Mouse (Mus musculus) MEL (cell line): ENCODE results near the gene Gpr146.

ENCODE experiments used
- EP300 ChIP-seq, 2 experiments: IDR thresholded peaks; 2 replicates each; pipeline ENCODE4 v1.6.1; 2011; ENCODE audit warnings: improper control_type of control experiment in 2 of 2, low read length in 2 of 2, low read depth in 1 of 2, mild to moderate bottlenecking in 1 of 2
- GATA1 ChIP-seq: IDR thresholded peaks from 2 replicates; pipeline ENCODE4 v1.6.1; 2011; ENCODE audit warnings: low read depth, low read length, improper control_type of control experiment
- MAFK ChIP-seq: IDR thresholded peaks from 2 replicates; pipeline ENCODE4 v1.6.1; 2011; ENCODE audit warnings: low read depth, mild to moderate bottlenecking, low read length, improper control_type of control experiment, borderline replicate concordance
- NRF1 ChIP-seq: IDR thresholded peaks from 2 replicates; pipeline ENCODE4 v1.6.1; 2014; ENCODE audit warnings: low read depth, mild to moderate bottlenecking, inconsistent platforms, low read length, improper control_type of control experiment, moderate library complexity; ENCODE audit not compliant: poor library complexity, insufficient read depth, severe bottlenecking
- POLR2A ChIP-seq, 2 experiments: IDR thresholded peaks; 2 replicates each; pipeline ENCODE4 v1.6.1; 2011 to 2012; ENCODE audit warnings: low read length in 2 of 2, mild to moderate bottlenecking in 2 of 2, control low read depth in 1 of 2, improper control_type of control experiment in 1 of 2, low read depth in 1 of 2, moderate library complexity in 1 of 2; ENCODE audit not compliant: control insufficient read depth in 1 of 2, insufficient read depth in 1 of 2, poor library complexity in 1 of 2
- USF1 ChIP-seq: IDR thresholded peaks from 2 replicates; pipeline ENCODE4 v1.6.1; 2014; ENCODE audit warnings: low read depth, mild to moderate bottlenecking, inconsistent platforms, low read length, improper control_type of control experiment, moderate library complexity
- ZKSCAN1 ChIP-seq: IDR thresholded peaks from 2 replicates; pipeline ENCODE4 v1.6.1; 2012; ENCODE audit warnings: low read depth, mild to moderate bottlenecking, inconsistent platforms, low read length, improper control_type of control experiment, moderate library complexity

- TF ChIP-seq USF1 (no peak), NRF1 (no peak), POLR2A (IDR thresholded peaks at IDR 0.05; ENCODE audit: control insufficient read depth in 1 of 2, insufficient read depth in 1 of 2, low read depth in 1 of 2, low read length in 2 of 2, poor library complexity in 1 of 2) (no peak), ZKSCAN1 (no peak), MAFK (no peak), GATA1 (no peak), EP300 (IDR thresholded peaks at IDR 0.05; ENCODE audit: low read depth in 1 of 2, low read length in 2 of 2) (no peak)
Observed at GRCm38 (mm10) chr5:139373126-139373525, 4.4 kb upstream of the Gpr146 start.
